Mouse (Mus musculus) C2C12 (cell line): ENCODE data around the gene Robo1.

Source experiments
- CEBPB ChIP-seq: IDR thresholded peaks from one replicate; pipeline ENCODE4 v1.6.1; 2011; ENCODE audit warnings: low read depth, mild to moderate bottlenecking, control low read depth, moderate library complexity
- CTCF ChIP-seq: IDR thresholded peaks from one replicate; pipeline ENCODE4 v1.5.1; 2011; ENCODE audit not compliant: control insufficient read depth, insufficient read depth, insufficient read length
- FOSL1 ChIP-seq: IDR thresholded peaks from one replicate; pipeline ENCODE4 v1.8.0; 2011; ENCODE audit warnings: mild to moderate bottlenecking, low read length; ENCODE audit not compliant: poor library complexity, insufficient read depth, severe bottlenecking
- MAX ChIP-seq: IDR thresholded peaks from one replicate; pipeline ENCODE4 v1.6.1; 2011; ENCODE audit warnings: mild to moderate bottlenecking, control low read depth
- MYOD1 ChIP-seq: IDR thresholded peaks from one replicate; pipeline ENCODE4 v1.6.1; 2011; ENCODE audit warnings: low read depth; ENCODE audit not compliant: control insufficient read depth, insufficient read length
- USF1 ChIP-seq: IDR thresholded peaks from one replicate; pipeline ENCODE4 v1.6.1; 2011; ENCODE audit warnings: low read depth, mild to moderate bottlenecking, control low read depth, moderate library complexity

DNA sequence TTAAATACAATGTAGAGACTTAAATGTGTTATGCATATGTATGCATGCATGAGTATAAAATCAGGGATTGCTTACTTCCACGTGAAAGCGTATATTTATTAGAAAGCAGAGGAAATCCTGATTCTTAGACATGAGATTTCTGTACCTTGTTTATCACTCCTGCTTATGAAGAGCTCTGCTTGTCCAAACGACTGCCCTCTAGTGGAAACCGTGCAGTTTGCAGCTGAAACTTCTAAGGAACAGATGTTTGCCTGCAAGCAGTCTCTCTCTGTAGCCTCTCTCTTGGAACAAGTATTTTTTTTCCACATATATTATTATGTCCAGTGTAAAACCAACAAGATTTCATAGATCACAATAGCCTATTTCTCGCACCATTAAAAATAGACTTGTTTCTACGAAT, 297.0 kb downstream of the Robo1 start:
- TF ChIP-seq MAX (no peak), CTCF (peak; percentile 28), FOSL1 (no peak), CEBPB (no peak), USF1 (no peak), MYOD1 (no peak)
